Mouse (Mus musculus): ENCODE data around the gene Gm17490. TPM values are rescaled to one million over a fixed set of nuclear protein-coding genes. Genes with fewer than 3 reads are reported as not detected.

Gm17490 gene
- polyA plus RNA-seq (2015; fragmentation: Nextera tagmentation; extraction: Ambion mirVana): not detected in 2 replicates

DNA sequence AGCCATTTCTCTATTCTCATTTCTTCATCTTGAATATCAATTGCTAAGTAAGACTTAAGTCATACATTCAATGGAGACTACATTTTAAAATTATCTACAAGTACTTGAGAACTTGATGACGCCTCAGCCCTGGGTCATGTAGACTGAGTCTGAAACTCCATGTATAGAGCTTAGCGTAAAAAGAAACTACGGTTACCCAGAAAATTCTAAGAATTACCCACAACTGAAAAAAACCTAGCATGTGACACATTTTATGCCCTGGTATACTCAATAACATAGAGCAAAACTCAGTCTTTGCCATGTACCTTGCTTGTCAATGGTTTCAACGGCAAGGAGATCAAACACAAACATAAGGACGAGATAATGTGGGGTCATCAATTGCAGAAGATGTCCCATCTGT is at the start of gene Gm17490:
Gm17490 (minus strand) TSS at position 375 of the 400 bp plus-strand sequence.
- no peak for ATAC-seq
- Histone ChIP-seq H3K9ac (no peak within 1 kb of the TSS), H3K9me3 (no peaks in the 10 kb centered on the region), H3K4me1 (replicated peaks) (no peaks in the 10 kb centered on the region), H3K4me2 (replicated peaks) (no peak within 1 kb of the TSS), H3K27me3 (replicated peaks) (no peaks in the 10 kb centered on the region), H3K36me3 (no peaks in the 10 kb centered on the region), H3K4me3 (replicated peaks) (no peak within 1 kb of the TSS), H3K27ac (no peak within 1 kb of the TSS)
- WGBS: 89% methylated on average over 5 of the region's 5 CpGs

DNA sequence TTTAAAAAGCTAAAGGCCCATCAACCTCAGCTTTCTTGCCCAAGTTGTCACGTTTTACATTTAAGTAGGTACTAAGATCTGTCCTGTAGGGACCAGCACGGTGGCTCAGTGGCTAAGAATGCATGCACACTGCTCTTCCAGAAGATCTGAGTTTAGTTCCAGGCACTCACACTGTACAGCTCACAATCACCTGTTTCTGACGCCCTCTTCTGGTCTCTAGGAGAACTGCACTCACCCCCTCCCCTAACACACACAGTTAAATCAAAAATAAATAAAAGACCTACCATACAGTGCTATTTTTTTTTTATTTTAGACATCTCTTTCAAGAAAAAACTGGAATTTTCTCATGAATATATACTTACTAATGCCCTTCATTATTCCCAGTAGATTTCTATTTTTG is 46.1 kb upstream of the Gm17490 start:
- no peak overlapping the region for H3K9ac ChIP-seq
- 15% methylated on average over 3 of the region's 3 CpGs for WGBS
- no peak overlapping the region for H3K27ac ChIP-seq
- H3K4me1 ChIP-seq (replicated peaks): no peaks in the 10 kb centered on the region
- H3K27me3 ChIP-seq (replicated peaks): no peaks in the 10 kb centered on the region
- ATAC-seq: no peak
- H3K36me3 ChIP-seq: no peaks in the 10 kb centered on the region
- no peak overlapping the region for H3K4me2 ChIP-seq (replicated peaks)
- H3K9me3 ChIP-seq: no peaks in the 10 kb centered on the region
- no peak overlapping the region for H3K4me3 ChIP-seq (replicated peaks)

DNA sequence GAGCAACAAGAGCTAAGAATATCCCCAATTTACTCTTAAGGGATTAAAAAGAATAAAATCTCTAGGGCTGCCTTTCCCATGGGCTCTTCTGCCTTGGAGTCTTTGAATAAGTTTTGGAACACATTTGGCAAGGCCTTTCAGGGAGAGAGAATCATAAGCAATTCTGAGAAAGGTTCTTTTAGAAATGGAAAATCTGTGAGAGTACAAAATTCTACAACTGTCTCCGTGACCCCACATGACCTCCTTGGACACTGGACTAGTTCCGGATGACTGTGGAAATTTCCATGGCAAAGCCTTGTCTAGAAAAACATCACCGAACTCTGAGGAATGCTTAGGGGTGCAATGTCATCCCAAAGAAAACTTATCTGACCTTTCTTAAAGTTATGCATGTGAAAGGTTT is 39.3 kb upstream of the Gm17490 start:
- Histone ChIP-seq H3K4me1 (replicated peaks) (no peaks in the 10 kb centered on the region), H3K27ac (no peak overlapping the region), H3K4me3 (replicated peaks) (no peak overlapping the region), H3K9ac (no peak overlapping the region), H3K36me3 (no peaks in the 10 kb centered on the region), H3K9me3 (no peaks in the 10 kb centered on the region), H3K4me2 (replicated peaks) (no peak overlapping the region), H3K27me3 (replicated peaks) (no peaks in the 10 kb centered on the region)
- ATAC-seq: no peak
- WGBS: 93% methylated on average over 3 of the region's 3 CpGs

DNA sequence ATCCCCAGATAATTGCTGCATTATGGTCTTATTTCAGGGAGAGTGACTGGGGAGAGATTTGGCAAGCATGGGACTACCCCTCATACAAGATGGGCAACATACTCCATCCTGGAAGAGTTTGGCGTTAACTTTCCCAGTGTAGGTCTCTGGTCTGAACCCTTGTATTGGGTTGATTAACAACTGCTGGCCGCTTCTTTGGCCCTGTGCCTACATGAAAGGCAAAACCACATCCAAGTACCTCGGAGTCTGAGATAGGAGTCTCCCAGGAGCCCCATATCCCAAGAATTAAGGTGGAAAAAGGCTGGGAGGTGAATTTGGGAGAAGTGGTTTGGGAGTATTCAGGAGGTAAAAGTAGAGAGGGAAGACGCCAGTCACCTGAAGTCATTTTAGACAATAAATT is 38.7 kb upstream of the Gm17490 start:
- no peaks in the 10 kb centered on the region for H3K27me3 ChIP-seq (replicated peaks)
- no peaks in the 10 kb centered on the region for H3K4me1 ChIP-seq (replicated peaks)
- no peak overlapping the region for H3K4me3 ChIP-seq (replicated peaks)
- no peaks in the 10 kb centered on the region for H3K36me3 ChIP-seq
- H3K9me3 ChIP-seq: no peaks in the 10 kb centered on the region
- no peak for ATAC-seq
- no peak overlapping the region for H3K27ac ChIP-seq
- 80% methylated on average over 4 of the region's 4 CpGs for WGBS
- H3K9ac ChIP-seq: no peak overlapping the region
- no peak overlapping the region for H3K4me2 ChIP-seq (replicated peaks)

DNA sequence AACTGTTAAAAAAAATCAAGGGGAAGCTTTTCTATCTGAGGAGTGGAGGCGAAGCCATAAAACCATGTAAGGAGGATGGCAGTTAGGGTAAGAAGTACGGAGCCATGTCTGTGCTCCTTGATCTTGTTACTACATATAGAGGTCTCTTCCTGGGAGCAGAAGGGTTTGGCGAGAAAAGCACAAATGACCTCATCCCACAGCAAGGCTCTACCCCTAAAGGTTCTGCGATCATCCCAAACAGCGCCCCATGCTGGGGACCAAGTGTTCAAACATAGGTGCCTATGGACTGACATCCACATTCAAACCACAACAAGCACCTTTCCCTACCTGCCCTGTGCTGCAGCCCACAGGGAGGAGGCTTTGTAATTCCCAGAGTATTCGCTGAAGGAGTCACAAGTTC is 38.3 kb upstream of the Gm17490 start:
- Histone ChIP-seq H3K4me2 (replicated peaks) (peak overlapping the region; percentile 42), H3K4me3 (replicated peaks) (no peak overlapping the region), H3K9ac (no peak overlapping the region), H3K27me3 (replicated peaks) (no peaks in the 10 kb centered on the region), H3K4me1 (replicated peaks) (no peaks in the 10 kb centered on the region), H3K36me3 (no peaks in the 10 kb centered on the region), H3K9me3 (no peaks in the 10 kb centered on the region), H3K27ac (no peak overlapping the region)
- ATAC-seq: 0 out of 2 replicates have a peak, but pooled peaks have one; percentile 17
- WGBS: 46% methylated on average over 6 of the region's 6 CpGs

DNA sequence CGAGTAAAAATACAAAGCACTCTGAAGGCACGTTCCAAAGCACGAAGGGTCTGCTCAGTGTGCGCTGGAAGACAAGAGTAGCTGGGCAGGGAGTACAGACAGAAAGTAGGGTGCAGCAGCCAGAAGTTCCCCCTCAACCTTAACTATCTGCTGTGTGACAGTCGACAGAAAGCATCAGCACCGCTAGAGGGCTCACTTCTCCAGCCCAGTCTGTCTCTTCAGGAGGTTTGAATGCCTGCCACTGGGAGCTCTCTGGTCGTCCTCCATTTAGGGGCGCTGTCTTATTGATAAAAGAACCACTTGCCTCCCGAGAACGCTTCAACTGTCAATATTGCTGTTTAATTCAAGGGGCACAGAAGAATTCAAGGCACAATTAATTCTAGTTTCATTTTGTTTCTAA is 37.9 kb upstream of the Gm17490 start:
- no peak overlapping the region for H3K9ac ChIP-seq
- H3K36me3 ChIP-seq: no peaks in the 10 kb centered on the region
- H3K4me3 ChIP-seq (replicated peaks): no peak overlapping the region
- peak; percentile 92 for ATAC-seq
- 5% methylated on average over 10 of the region's 10 CpGs for WGBS
- peak overlapping the region; percentile 42 for H3K4me2 ChIP-seq (replicated peaks)
- no peak overlapping the region for H3K27ac ChIP-seq
- no peaks in the 10 kb centered on the region for H3K9me3 ChIP-seq
- H3K27me3 ChIP-seq (replicated peaks): no peaks in the 10 kb centered on the region
- no peaks in the 10 kb centered on the region for H3K4me1 ChIP-seq (replicated peaks)

DNA sequence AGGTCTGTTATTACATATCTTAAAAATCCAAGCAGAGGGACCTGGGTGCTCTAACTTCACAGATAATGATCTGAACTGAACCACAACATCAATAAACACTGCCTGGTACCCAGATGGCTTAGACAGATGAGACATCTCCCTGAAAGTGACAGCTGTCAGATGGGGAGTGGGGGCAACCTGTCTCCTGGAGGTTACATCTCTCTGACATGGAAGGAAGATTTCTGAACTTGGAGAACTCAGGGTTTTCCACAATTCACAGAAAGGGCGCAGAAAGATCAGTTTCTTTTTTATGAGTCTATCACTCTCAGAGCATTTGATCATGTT is 36.8 kb upstream of the Gm17490 start:
- H3K27ac ChIP-seq: no peak overlapping the region
- H3K9me3 ChIP-seq: no peaks in the 10 kb centered on the region
- H3K4me1 ChIP-seq (replicated peaks): no peaks in the 10 kb centered on the region
- ATAC-seq: no peak
- H3K4me2 ChIP-seq (replicated peaks): no peak overlapping the region
- H3K36me3 ChIP-seq: no peaks in the 10 kb centered on the region
- H3K9ac ChIP-seq: no peak overlapping the region
- H3K4me3 ChIP-seq (replicated peaks): no peak overlapping the region
- no peaks in the 10 kb centered on the region for H3K27me3 ChIP-seq (replicated peaks)
- 100% methylated on average over 1 of the region's 1 CpGs for WGBS

DNA sequence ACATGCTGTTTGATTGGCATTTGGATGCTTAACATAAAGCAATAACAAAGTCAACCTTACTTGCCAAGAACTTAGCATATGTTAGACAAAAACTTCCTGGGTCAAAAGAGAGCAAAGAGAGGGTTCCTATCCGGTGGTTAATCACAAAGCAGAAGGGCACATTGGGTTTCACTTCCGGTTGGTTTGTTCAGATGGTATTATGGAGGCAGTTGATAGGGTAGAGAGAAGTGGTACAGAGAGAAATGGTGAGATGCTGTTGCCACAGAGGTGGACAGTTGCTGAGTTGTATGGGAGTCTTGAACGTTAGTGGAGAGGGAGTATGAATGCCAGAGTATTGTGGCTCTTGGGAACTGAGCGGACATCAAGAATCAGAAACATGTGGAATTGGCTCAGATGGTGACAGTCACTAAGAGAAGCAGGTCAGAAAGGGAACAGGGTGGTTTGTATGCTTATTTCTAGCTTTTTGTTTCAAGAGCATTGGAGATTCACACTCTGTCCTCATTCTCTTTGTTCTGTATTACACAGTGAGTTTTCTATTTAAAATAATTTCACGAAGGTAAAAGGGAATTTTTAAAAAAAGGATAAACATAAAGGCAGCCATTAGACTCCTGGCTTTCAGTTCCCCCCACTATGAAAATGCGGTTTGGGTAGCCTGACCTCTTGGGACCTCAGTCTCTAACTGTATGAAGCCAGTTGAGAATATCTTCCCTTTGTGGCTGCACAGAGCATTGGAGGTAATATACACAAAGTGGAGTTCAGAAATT is 36.3 kb upstream of the Gm17490 start:
- Histone ChIP-seq H3K4me1 (replicated peaks) (no peaks in the 10 kb centered on the region), H3K9me3 (no peaks in the 10 kb centered on the region), H3K4me3 (replicated peaks) (no peak overlapping the region), H3K27me3 (replicated peaks) (no peaks in the 10 kb centered on the region), H3K4me2 (replicated peaks) (no peak overlapping the region), H3K9ac (no peak overlapping the region), H3K36me3 (no peaks in the 10 kb centered on the region), H3K27ac (no peak overlapping the region)
- 80% methylated on average over 6 of the region's 6 CpGs for WGBS
- no peak for ATAC-seq

DNA sequence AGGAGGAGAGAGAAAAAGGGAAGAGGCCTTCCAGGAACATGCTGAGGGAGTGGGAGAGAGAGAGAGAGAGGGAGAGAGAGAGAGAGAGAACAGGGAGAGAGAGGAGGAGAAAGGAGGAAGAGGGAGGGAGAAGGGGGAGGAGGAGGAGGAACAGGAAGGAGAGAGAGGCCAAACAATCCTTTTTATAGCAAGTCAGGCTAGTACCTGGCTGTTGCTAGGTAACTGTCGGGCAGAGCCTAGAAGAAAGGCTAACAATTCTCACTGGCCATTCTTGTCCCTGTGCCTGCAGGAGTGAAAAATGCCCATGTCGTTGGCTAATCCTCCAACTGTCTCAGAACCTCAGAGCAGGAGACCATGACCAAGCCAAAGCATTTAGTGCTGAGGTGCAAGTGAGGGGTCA is 33.2 kb upstream of the Gm17490 start:
- Histone ChIP-seq H3K4me2 (replicated peaks) (no peak overlapping the region), H3K4me3 (replicated peaks) (no peak overlapping the region), H3K4me1 (replicated peaks) (no peaks in the 10 kb centered on the region), H3K36me3 (no peaks in the 10 kb centered on the region), H3K27me3 (replicated peaks) (no peaks in the 10 kb centered on the region), H3K9ac (no peak overlapping the region), H3K9me3 (no peaks in the 10 kb centered on the region), H3K27ac (no peak overlapping the region)
- no peak for ATAC-seq
- WGBS: 25% methylated on average over 2 of the region's 2 CpGs

DNA sequence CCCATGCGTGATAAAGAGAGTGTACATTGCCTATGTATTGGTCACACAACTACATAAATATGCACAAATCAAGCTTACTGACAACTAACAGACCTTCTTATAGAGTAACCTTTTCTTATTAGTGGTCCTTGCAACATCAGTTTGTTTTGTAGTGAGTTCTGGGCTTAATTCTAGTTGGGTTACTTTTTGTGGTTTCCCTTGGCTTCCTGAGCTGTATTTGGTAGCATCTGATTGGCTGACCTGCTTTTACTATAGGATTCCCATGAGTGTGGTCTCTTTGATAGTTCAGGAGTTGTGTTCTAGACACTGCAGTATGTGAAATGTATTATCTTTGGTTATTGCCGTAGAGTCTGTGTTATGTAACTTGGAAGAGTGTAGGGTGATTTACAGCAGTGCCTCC is 31.5 kb upstream of the Gm17490 start:
- H3K27me3 ChIP-seq (replicated peaks): no peaks in the 10 kb centered on the region
- WGBS: 91% methylated on average over 2 of the region's 2 CpGs
- no peaks in the 10 kb centered on the region for H3K4me1 ChIP-seq (replicated peaks)
- H3K9ac ChIP-seq: no peak overlapping the region
- no peak overlapping the region for H3K4me2 ChIP-seq (replicated peaks)
- no peak overlapping the region for H3K27ac ChIP-seq
- ATAC-seq: no peak
- H3K9me3 ChIP-seq: no peaks in the 10 kb centered on the region
- H3K4me3 ChIP-seq (replicated peaks): no peak overlapping the region
- H3K36me3 ChIP-seq: no peaks in the 10 kb centered on the region

DNA sequence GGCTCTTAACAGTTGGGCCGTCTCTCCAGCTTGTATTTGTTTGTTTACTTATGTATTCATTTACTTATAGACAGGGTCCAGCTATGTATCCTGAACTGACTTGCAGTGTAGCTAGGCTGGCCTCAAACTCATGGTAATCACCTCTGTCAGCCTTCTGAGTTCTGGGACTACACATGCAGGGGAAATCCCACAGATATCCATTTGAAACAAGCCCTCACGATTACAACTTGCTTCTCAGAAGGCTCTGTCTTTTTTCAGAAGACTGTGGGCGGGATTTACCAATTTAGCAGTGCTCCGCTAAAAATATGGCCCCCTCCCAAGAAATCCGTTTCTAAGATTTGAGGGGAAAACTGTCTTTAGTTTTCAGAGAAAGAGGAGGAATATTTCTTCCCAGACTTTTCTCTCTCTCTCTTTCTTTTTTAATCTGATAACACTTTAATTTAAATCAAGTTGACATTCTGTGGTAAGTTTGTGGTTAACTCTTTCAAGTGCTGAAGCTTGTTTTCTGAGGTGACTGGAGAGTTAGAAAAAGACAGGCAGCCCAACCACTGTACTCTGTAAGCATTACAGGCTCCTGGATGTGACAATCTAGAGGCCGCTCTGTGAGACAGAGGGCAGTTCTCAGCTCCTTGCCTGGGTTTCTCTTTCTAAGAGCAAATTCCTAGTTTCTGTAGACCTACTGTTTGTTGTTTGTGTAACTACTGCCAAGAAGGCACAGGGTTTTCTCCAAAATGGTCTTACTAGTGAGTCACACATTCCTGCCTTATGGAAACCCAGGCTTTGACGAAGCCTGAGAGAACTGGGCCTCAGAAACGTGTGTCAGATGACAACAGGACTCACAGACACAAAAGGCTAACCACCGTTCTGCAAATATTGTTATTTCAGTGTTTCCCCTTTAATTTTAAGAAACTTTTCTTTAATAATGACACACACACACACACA is 29.2 kb upstream of the Gm17490 start:
- H3K27me3 ChIP-seq (replicated peaks): no peaks in the 10 kb centered on the region
- WGBS: 57% methylated on average over 9 of the region's 9 CpGs
- ATAC-seq: no peak
- no peak overlapping the region for H3K4me3 ChIP-seq (replicated peaks)
- H3K4me2 ChIP-seq (replicated peaks): no peak overlapping the region
- H3K9me3 ChIP-seq: no peaks in the 10 kb centered on the region
- no peaks in the 10 kb centered on the region for H3K4me1 ChIP-seq (replicated peaks)
- no peaks in the 10 kb centered on the region for H3K36me3 ChIP-seq
- no peak overlapping the region for H3K27ac ChIP-seq
- no peak overlapping the region for H3K9ac ChIP-seq

DNA sequence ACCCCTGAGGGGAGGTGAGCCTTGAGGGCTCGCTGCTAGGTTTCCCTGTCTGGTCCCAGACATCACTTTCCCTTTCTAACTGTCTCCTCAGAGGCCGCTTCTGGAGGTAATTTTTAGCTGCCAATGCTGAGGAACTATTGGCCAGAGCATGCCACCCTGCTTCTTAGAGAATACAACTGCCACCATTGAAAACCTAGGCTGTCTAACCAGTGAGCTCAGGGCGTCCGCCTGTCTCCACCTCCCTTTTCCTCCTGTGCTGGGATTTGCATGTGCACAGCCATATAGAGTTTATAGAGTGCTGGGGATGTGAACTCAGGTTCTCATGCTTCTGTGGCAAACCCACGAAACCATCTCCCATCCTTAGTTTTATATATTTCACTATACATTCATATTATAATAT is 27.7 kb upstream of the Gm17490 start:
- 73% methylated on average over 5 of the region's 5 CpGs for WGBS
- Histone ChIP-seq H3K36me3 (no peaks in the 10 kb centered on the region), H3K4me2 (replicated peaks) (no peak overlapping the region), H3K27me3 (replicated peaks) (no peaks in the 10 kb centered on the region), H3K4me1 (replicated peaks) (no peaks in the 10 kb centered on the region), H3K9ac (no peak overlapping the region), H3K9me3 (no peaks in the 10 kb centered on the region), H3K27ac (no peak overlapping the region), H3K4me3 (replicated peaks) (no peak overlapping the region)
- ATAC-seq: no peak
